23 mouse cellular contexts compared by ENCODE assay signal in the genomic region with DNA sequence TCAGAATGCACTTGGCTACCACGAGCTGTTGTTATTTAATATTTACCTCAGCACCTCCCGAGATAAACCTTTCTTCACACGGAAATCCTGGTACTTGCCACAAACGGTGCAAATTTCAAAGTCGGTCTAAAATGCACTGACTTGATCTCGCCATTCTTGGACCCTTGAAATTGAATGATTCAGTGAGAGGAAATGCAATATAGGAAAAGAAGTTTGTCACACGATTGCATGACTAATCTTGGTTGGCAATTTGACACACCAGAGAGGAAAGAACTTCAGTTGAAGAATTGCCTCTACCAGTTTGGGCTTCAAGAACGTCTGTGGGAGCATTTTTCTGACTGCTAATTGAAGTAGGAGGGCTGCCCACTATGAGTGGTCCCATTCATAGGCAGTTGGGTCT.
"Had no signal": no experiment of that assay in that cellular context is flagged by ENCODE, and none has a peak within 500 bp of the region (broad histone marks: within the 10 kb centered on the region; RNA-seq: fewer than 3 reads in every experiment).

No protein-coding gene starts in this region.

- H3K4me1 ChIP-seq: heart, embryonic 13.5 days; heart, embryonic 15.5 days; hindbrain, embryonic 13.5 days; hindbrain, embryonic 15.5 days; limb, embryonic 13.5 days; limb, embryonic 15.5 days; liver, embryonic 12.5 days had no signal

- H3K9me3 ChIP-seq: heart, embryonic 13.5 days; heart, embryonic 15.5 days; hindbrain, embryonic 13.5 days; hindbrain, embryonic 15.5 days; limb, embryonic 13.5 days; limb, embryonic 15.5 days; liver, embryonic 12.5 days had no signal

- DNase-seq: gastrocnemius, postnatal 14 days; gastrocnemius, postnatal 36 days; heart, adult 11 months; heart, adult 2 months; heart, postnatal 14 days; heart, postnatal 36 days; kidney, adult 18-20 months; kidney, postnatal 14 days; kidney, postnatal 36 days; layer of hippocampus, adult 9-11 months; layer of hippocampus, postnatal 36 days; left cerebral cortex, postnatal 4 days had no signal

- H3K27ac ChIP-seq: heart, adult 2 months; heart, embryonic 13.5 days; heart, embryonic 15.5 days; hindbrain, embryonic 13.5 days; hindbrain, embryonic 15.5 days; hindbrain, postnatal 0 days; limb, embryonic 13.5 days; limb, embryonic 15.5 days; liver, embryonic 12.5 days; liver, embryonic 14.5 days had no signal

- H3K27me3 ChIP-seq: heart, embryonic 13.5 days; heart, embryonic 15.5 days; hindbrain, embryonic 13.5 days; hindbrain, embryonic 15.5 days; limb, embryonic 13.5 days; limb, embryonic 15.5 days; liver, embryonic 12.5 days had no signal

- ATAC-seq: hindbrain, postnatal 0 days; intestine, embryonic 16.5 days; liver, embryonic 12.5 days had no signal

- H3K4me3 ChIP-seq: heart, adult 2 months; heart, embryonic 13.5 days; heart, embryonic 15.5 days; hindbrain, embryonic 13.5 days; hindbrain, embryonic 15.5 days; limb, embryonic 13.5 days; limb, embryonic 15.5 days; liver, embryonic 12.5 days had no signal

- H3K4me2 ChIP-seq: heart, embryonic 11.5 days; heart, embryonic 13.5 days; heart, embryonic 15.5 days; hindbrain, embryonic 13.5 days; hindbrain, embryonic 15.5 days; limb, embryonic 13.5 days; limb, embryonic 15.5 days; liver, embryonic 12.5 days had no signal

- H3K9ac ChIP-seq: heart, embryonic 13.5 days; heart, embryonic 15.5 days; hindbrain, embryonic 13.5 days; hindbrain, embryonic 15.5 days; limb, embryonic 13.5 days; limb, embryonic 15.5 days; liver, embryonic 12.5 days; liver, embryonic 14.5 days had no signal

- H3K36me3 ChIP-seq: heart, embryonic 13.5 days; heart, embryonic 15.5 days; hindbrain, embryonic 13.5 days; hindbrain, embryonic 15.5 days; limb, embryonic 13.5 days; limb, embryonic 15.5 days; liver, embryonic 12.5 days had no signal
